Mouse (Mus musculus): ENCODE measurements around the gene Nr1h2. TPM values are rescaled to one million over a fixed set of nuclear protein-coding genes. Genes with fewer than 3 reads are reported as not detected.

Nr1h2 gene
- polyA plus RNA-seq, 1 experiment = 79.7 TPM

GRCm38 (mm10) chr7:44564486-44564885 lies 10.7 kb upstream of the Nr1h2 start:
- DNase-seq (ENCODE audit: low read depth) = no peak

GRCm38 (mm10) chr7:44563284-44563683 lies 9.5 kb upstream of the Nr1h2 start:
- TF ChIP-seq CTCF (IDR thresholded peaks at IDR 0.05; ENCODE audit: borderline replicate concordance, extremely low read depth, insufficient read depth, insufficient read length) = no peak
- no peak for TF ChIP-seq POLR2A (IDR thresholded peaks at IDR 0.05; ENCODE audit: borderline replicate concordance, extremely low read depth, insufficient read depth, insufficient read length, poor library complexity, severe bottlenecking)
- no peak for DNase-seq (ENCODE audit: low read depth)

More at GRCm38 (mm10) chr7:44564486-44564885, 10.7 kb upstream of the Nr1h2 start:
- TF ChIP-seq POLR2A (IDR thresholded peaks at IDR 0.05; ENCODE audit: borderline replicate concordance, extremely low read depth, insufficient read depth, insufficient read length, poor library complexity, severe bottlenecking) (no peak), CTCF (IDR thresholded peaks at IDR 0.05; ENCODE audit: borderline replicate concordance, extremely low read depth, insufficient read depth, insufficient read length) (no peak)

DNA sequence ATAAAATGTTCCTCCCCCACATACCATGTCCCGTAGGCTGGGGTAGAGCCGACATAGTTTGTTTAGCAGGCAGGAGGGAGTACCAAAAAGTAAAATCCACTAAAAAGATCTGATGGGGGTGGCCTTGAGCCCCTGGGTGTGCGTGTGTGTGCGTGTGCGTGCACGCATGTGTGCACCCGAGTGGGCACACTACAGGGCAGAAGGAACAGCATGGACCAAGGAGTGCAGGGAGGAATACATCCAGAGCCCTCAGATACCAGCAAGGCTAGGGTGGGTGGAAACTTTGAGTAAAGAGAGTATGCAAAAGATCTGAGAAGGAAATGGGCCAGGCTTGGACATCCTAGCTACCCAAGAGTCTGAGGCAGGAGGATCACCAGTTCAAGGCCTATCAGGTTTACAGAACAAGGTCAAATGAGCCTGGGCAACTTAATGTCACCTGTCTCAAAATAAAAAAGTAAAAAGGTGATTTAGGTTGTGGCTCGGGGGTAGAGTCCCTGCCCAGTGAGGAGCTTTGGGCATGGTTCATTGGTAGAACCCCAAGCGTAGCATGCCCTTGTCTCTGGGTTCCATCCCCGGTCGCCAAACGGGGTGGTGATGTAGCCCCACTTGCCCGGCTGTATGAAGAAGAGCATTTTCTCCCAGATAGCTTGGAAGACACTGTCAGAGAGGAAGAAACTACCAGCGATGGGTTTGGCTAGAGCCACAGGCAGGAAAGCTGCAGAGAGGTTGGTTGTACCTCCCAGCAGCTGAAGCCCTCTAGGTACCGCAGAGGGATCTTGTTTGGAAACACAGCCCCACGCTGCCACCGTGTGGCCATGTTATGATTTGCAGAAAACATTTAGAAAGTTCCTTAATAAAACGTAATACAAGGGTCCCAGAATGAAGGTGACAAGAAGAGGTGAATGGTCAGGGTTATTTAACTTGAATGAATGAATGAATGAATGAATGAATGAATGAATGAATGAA lies 7.0 kb upstream of the Nr1h2 start:
- peak; percentile 94 for DNase-seq (ENCODE audit: low read depth)
- TF ChIP-seq CTCF (IDR thresholded peaks at IDR 0.05; ENCODE audit: borderline replicate concordance, extremely low read depth, insufficient read depth, insufficient read length) (peak; percentile 77), POLR2A (IDR thresholded peaks at IDR 0.05; ENCODE audit: borderline replicate concordance, extremely low read depth, insufficient read depth, insufficient read length, poor library complexity, severe bottlenecking) (no peak)

- DNase-seq (ENCODE audit: low read depth) = no peak
- no peak for TF ChIP-seq CTCF (IDR thresholded peaks at IDR 0.05; ENCODE audit: borderline replicate concordance, extremely low read depth, insufficient read depth, insufficient read length)
- no peak for TF ChIP-seq POLR2A (IDR thresholded peaks at IDR 0.05; ENCODE audit: borderline replicate concordance, extremely low read depth, insufficient read depth, insufficient read length, poor library complexity, severe bottlenecking)
Measured at GRCm38 (mm10) chr7:44557629-44558028, 3.9 kb upstream of the Nr1h2 start.

- no peak for TF ChIP-seq POLR2A (IDR thresholded peaks at IDR 0.05; ENCODE audit: borderline replicate concordance, extremely low read depth, insufficient read depth, insufficient read length, poor library complexity, severe bottlenecking)
- TF ChIP-seq CTCF (IDR thresholded peaks at IDR 0.05; ENCODE audit: borderline replicate concordance, extremely low read depth, insufficient read depth, insufficient read length) = no peak
- peak; percentile 94 for DNase-seq (ENCODE audit: low read depth)
Measured at GRCm38 (mm10) chr7:44553196-44553764, 471 bp downstream of the Nr1h2 start.

DNA sequence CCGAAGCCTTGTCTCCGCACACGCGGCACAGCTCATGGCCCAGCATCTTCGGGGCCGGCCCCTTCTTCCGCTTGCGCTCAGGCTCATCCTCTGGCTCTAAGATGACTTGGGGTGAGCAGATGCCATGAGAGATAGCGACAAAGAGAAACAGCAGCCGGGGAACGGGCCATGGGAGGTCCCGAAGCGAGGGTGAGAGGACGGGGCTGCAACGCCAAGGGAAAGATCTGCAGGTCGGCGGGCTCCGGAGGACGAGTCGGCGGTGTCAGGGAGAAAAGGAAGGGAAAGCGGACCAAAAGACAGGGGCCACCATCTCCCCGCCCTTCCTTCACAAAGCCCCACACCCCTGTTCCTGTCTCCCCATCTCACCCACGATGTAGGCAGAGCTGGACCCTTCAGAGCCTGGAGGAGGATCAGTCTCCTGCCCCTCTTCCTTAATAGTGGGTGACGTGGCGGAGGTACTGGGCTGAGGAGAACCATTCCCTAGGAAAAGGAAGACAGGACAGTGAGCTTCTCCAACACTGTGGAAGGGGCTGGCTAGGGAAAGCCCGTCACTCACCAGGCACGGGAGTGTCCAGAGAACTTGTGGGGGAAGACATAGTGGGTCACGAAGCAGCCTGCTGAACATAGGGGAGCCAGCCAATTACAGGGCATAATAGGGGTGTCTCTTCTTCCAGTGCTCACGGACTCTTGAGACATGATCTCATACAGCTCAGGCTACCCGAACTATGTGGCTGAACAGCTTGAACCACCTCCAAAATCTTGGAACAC lies 1.4 kb downstream of the Nr1h2 start:
- TF ChIP-seq POLR2A (IDR thresholded peaks at IDR 0.05; ENCODE audit: borderline replicate concordance, extremely low read depth, insufficient read depth, insufficient read length, poor library complexity, severe bottlenecking) = no peak
- TF ChIP-seq CTCF (IDR thresholded peaks at IDR 0.05; ENCODE audit: borderline replicate concordance, extremely low read depth, insufficient read depth, insufficient read length) = no peak
- DNase-seq (ENCODE audit: low read depth) = no peak

DNA sequence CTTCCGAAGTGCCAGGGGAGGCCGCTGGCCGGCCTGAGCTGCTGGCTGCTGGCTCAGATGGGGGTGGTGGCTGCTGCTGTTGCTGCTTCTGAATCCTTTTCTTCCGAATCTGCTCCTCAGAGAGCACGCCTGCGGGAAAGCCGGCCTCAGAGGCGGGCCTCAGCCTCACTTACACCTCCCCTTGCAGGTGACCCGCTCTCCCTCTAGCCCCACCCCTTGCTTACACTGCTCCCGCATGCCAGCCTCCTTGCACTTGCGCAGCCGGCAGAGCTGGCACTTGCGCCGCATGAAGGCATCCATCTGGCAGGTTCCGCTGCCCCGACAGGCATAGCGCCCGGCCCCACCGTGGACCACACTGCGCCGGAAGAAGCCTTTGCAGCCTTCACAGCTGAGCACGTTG lies 2.0 kb downstream of the Nr1h2 start:
- TF ChIP-seq CTCF (IDR thresholded peaks at IDR 0.05; ENCODE audit: borderline replicate concordance, extremely low read depth, insufficient read depth, insufficient read length) = no peak
- TF ChIP-seq POLR2A (IDR thresholded peaks at IDR 0.05; ENCODE audit: borderline replicate concordance, extremely low read depth, insufficient read depth, insufficient read length, poor library complexity, severe bottlenecking) = no peak
- DNase-seq (ENCODE audit: low read depth) = no peak

DNA sequence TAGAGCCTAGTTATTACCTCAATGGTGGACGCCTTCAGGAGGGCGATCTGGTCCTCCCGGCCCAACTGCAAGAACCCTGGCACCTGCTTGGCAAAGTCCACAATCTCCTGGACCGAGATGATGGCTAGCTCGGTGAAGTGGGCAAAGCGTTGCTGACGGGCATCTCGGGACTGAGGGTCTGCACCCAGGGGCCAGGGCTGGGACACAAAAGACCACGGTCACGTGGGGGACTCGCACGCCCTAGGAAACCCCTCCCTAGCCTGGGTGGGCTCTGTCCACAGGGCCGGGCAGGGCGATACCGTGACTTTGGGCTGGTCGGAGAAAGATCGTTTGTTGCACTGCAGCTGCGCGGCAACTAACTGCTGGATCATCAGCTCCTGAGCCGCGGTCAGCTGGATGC lies 2.5 kb downstream of the Nr1h2 start:
- no peak for TF ChIP-seq CTCF (IDR thresholded peaks at IDR 0.05; ENCODE audit: borderline replicate concordance, extremely low read depth, insufficient read depth, insufficient read length)
- DNase-seq (ENCODE audit: low read depth) = no peak

DNA sequence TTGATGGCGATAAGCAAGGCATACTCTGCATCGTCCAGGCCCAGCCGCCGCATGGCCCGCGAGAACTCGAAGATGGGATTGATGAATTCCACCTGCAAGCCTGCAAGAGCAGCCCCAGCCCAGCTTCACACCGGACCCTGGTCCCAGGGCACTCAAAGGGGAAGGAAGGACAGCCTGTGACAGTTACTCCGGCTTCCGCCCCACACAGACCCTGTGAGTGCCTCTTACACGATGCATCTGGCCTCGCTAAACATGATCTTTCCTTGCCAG lies 3.4 kb downstream of the Nr1h2 start:
- TF ChIP-seq CTCF (IDR thresholded peaks at IDR 0.05; ENCODE audit: borderline replicate concordance, extremely low read depth, insufficient read depth, insufficient read length) = no peak
- TF ChIP-seq POLR2A (IDR thresholded peaks at IDR 0.05; ENCODE audit: borderline replicate concordance, extremely low read depth, insufficient read depth, insufficient read length, poor library complexity, severe bottlenecking) = no peak
- DNase-seq (ENCODE audit: low read depth) = no peak

GRCm38 (mm10) chr7:44549621-44550408 lies 3.9 kb downstream of the Nr1h2 start:
- no peak for DNase-seq (ENCODE audit: low read depth)
- TF ChIP-seq POLR2A (IDR thresholded peaks at IDR 0.05; ENCODE audit: borderline replicate concordance, extremely low read depth, insufficient read depth, insufficient read length, poor library complexity, severe bottlenecking) (no peak), CTCF (IDR thresholded peaks at IDR 0.05; ENCODE audit: borderline replicate concordance, extremely low read depth, insufficient read depth, insufficient read length) (no peak)
